Mouse (Mus musculus) liver, embryonic 16.5 days (tissue): ENCODE results near the gene Arg2. TPM values are rescaled to one million over a fixed set of nuclear protein-coding genes. Genes with fewer than 3 reads are reported as not detected.

Experiments used
- ATAC-seq: fragments of 200-750 bp; cut with Nextera tagmentation; 2 replicates; pipeline ENCODE4 v1.8.0; 2017; ENCODE audit warnings: low read depth, mild to moderate bottlenecking, moderate number of reproducible peaks, moderate library complexity
- H3K27ac ChIP-seq: fragments of 300-500 bp; sonication (generic); 2 replicates; pipeline ENCODE4 v1.5.1; 2014; ENCODE audit warnings: mild to moderate bottlenecking, low read length
- H3K27me3 ChIP-seq: fragments of 300-500 bp; sonication (generic); 2 replicates; pipeline ENCODE4 v1.6.1; 2014; ENCODE audit warnings: low read depth, low read length, mixed read lengths; ENCODE audit not compliant: control insufficient read depth, insufficient read depth
- H3K36me3 ChIP-seq: fragments of 300-500 bp; sonication (generic); 2 replicates; pipeline ENCODE4 v1.6.1; 2014; ENCODE audit warnings: mild to moderate bottlenecking; ENCODE audit not compliant: control insufficient read depth, insufficient read depth
- H3K4me1 ChIP-seq: fragments of 300-500 bp; sonication (generic); 2 replicates; pipeline ENCODE4 v1.6.1; 2014; ENCODE audit warnings: low read depth, low read length, mixed read lengths; ENCODE audit not compliant: control insufficient read depth
- H3K4me2 ChIP-seq: fragments of 300-500 bp; sonication (generic); 2 replicates; pipeline ENCODE4 v1.6.1; 2014; ENCODE audit warnings: low read depth, low read length, mixed read lengths
- H3K4me3 ChIP-seq: fragments of 300-500 bp; sonication (generic); 2 replicates; pipeline ENCODE4 v1.5.1; 2014; ENCODE audit warnings: low read depth, mild to moderate bottlenecking, low read length
- H3K9ac ChIP-seq: fragments of 300-500 bp; sonication (generic); 2 replicates; pipeline ENCODE4 v1.6.1; 2014; ENCODE audit warnings: low read depth, low read length
- H3K9me3 ChIP-seq: fragments of 300-500 bp; sonication (generic); replicated peaks from 2 replicates; pipeline ENCODE4 v1.6.1; 2016; ENCODE audit warnings: low read length; ENCODE audit not compliant: control insufficient read depth
- WGBS: fragments of 180-500 bp; shearing (Covaris S2); extraction: QIAGEN DNeasy Blood & Tissue Kit; methylation state at CpG from one replicate; pipeline ENCODE4 v1.1.7; 2014; ENCODE audit not compliant: insufficient replicate concordance; 5-methylcytosine and 5-hydroxymethylcytosine counted together
- polyA plus RNA-seq: library from polyadenylated mRNA; unstranded; fragments of >200 nt; fragmentation: Nextera tagmentation; extraction: Ambion mirVana; gene quantifications from 2 replicates; pipeline ENCODE4 v1.2.1, GENCODE M21; 2015

Gene Arg2
- polyA plus RNA-seq, 1 experiment from 2014 or later: 0.38 TPM

DNA sequence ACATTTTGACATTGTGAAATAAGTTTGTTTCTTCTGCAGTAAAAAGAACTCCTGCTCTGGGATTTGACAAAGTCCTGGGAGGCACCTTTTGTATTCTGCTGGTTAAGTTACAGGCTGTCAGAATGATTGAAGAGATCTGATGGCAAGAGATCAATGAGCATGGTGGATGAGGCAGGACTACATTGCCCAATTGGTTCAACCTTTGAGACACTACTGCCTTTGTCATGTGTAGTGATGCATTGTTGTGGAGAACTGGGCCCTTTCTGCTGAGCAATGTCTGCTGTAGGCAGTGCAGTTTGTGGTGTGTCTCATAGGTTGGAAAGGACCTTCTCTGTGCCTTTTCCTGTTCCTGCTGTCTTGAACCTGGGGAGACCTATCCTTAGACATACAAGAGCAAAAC, 10.8 kb downstream of the Arg2 start:
- Histone ChIP-seq H3K9me3 (no peaks in the 10 kb centered on the region), H3K4me1 (no peaks in the 10 kb centered on the region), H3K36me3 (no peaks in the 10 kb centered on the region), H3K27ac (no peak overlapping the region), H3K4me3 (no peak overlapping the region), H3K4me2 (no peak overlapping the region), H3K9ac (no peak overlapping the region), H3K27me3 (no peaks in the 10 kb centered on the region)
- ATAC-seq: no peak

DNA sequence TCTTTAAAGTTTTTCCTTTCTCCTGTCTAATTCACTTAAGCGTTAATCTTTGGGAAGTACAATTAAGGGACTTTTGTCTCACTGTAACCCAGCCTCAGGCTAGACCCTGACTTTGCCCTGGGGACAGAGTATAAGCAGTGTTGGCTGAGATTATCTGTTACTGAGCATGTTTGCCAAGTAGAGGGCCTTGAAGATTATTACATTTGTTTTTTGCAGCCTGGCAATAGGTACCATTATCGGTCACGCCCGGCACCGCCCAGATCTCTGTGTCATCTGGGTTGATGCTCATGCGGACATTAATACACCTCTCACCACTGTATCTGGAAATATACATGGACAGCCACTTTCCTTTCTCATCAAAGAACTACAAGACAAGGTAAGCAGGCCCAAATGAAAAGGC, 19.1 kb downstream of the Arg2 start:
- no peak for ATAC-seq
- H3K4me3 ChIP-seq: no peak overlapping the region

DNA sequence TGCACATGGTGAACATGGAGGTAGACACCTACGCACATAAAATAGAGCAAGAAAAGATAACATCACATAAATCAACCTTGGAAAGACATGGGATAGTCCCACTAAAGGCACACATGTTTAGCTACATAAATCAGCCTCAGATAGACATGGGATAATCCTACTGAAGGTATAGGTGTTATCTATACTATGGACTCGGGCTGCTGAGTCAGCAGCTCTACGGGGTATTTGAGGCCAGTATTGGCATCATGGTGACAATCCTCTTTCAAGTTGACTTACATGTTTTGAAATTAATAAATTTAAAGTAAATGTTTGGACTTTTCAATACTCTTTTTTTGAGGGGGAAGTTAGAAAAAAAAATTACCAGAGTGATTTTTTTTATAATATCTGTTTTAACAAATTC, 32.3 kb downstream of the Arg2 start:
- whole genome bisulfite sequencing: 76% methylated on average over 3 of the region's 3 CpGs
- Histone ChIP-seq H3K27me3 (no peaks in the 10 kb centered on the region), H3K9me3 (no peaks in the 10 kb centered on the region), H3K4me3 (no peak overlapping the region), H3K4me1 (no peaks in the 10 kb centered on the region), H3K9ac (no peak overlapping the region), H3K4me2 (no peak overlapping the region), H3K27ac (no peak overlapping the region), H3K36me3 (peaks cover 11% of the 10 kb centered on the region; the same call in 1 of the 2 replicates)
- no peak for ATAC-seq

More for the DNA sequence above, 19.1 kb downstream of the Arg2 start:
- no peak overlapping the region for H3K4me2 ChIP-seq
- H3K36me3 ChIP-seq: no peaks in the 10 kb centered on the region; the same call in 1 of the 2 replicates
- no peaks in the 10 kb centered on the region for H3K27me3 ChIP-seq
- H3K27ac ChIP-seq: no peak overlapping the region
- 90% methylated on average over 6 of the region's 6 CpGs for WGBS
- H3K9ac ChIP-seq: no peak overlapping the region
- no peaks in the 10 kb centered on the region for H3K9me3 ChIP-seq
- no peaks in the 10 kb centered on the region for H3K4me1 ChIP-seq

DNA sequence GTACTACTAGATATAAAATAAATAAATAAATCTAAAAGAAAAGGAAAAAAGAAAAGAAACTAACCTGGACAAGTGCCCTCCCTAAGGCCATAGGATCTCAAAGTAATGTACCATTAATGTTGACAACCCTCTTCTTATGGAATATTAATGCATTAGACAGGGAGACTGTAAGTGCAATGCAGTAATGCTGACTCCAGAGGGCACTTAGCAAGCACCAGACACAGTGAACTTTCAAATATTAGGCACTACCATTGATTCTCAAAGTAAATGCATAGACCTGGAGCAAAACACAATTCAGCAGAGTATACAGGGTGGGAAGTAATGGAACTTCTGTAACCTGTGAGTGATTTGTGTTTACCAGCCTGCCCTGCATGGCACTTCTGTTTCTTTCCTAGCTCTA, 38.6 kb downstream of the Arg2 start:
- Histone ChIP-seq H3K27me3 (no peaks in the 10 kb centered on the region), H3K4me2 (no peak overlapping the region), H3K27ac (no peak overlapping the region), H3K9ac (no peak overlapping the region), H3K4me3 (no peak overlapping the region), H3K36me3 (0 out of 2 replicates have a peak, but pooled peaks cover 4% of the 10 kb centered on the region), H3K9me3 (no peaks in the 10 kb centered on the region), H3K4me1 (peaks cover 18% of the 10 kb centered on the region)
- no peak for ATAC-seq

DNA sequence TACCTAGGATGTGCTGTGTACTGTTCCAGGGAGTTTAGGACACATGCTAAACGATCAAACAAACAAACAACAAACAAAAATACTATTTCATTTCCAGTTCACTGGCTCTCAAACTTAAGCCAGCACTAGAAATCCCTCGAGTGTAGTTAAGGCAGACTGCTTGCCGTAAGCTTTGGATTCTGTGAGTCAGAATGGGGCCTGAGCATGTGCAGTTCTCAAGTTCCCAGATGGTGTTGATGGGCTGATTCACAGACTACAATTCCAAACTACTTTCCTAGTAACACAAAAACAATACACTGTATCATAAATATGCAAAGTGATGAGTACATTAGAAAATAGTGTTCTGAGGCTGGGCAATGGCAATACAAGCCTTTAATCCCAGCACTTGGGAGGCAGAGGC, 39.8 kb downstream of the Arg2 start:
- Histone ChIP-seq H3K4me3 (no peak overlapping the region), H3K9ac (no peak overlapping the region), H3K27ac (no peak overlapping the region; the same call in 1 of the 2 replicates), H3K9me3 (no peaks in the 10 kb centered on the region), H3K4me1 (peaks cover 18% of the 10 kb centered on the region), H3K27me3 (no peaks in the 10 kb centered on the region), H3K4me2 (no peak overlapping the region), H3K36me3 (peaks cover 2% of the 10 kb centered on the region; the same call in 1 of the 2 replicates)
- ATAC-seq: no peak
- WGBS: 73% methylated on average over 3 of the region's 3 CpGs

DNA sequence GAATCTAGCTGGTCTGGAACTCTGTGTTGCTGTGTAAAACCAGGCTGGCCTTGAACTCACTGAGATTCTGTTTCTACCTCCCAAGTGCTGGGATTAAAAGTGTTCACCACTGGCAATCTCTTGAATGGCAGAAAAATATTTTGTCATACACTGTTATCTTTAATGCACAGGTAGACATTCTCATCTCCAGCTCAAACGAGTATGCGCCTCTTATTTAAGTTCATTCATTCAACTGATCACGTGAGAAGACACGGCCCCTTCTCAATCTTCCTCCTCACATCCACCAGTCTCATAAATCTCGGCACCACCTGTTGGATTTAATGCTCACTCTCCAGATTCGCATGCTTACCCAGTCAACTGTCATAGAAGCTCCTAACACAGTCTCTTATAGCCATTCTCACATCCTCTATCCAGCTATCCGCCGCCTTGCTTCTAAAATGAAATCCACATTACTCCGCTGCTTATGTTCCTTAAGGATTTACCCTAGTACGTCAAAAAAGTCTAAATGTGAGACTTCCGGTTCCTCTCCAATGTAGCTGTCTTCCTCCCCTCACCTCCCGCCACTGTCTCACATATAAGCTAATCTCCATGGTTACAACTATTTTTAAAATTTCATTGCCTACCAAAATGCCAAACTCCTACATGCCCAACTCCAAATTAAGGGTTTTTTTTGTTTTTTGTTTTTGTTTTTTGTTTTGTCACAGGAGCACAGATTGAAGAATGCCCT, 40.9 kb downstream of the Arg2 start:
- 26% methylated on average over 12 of the region's 12 CpGs for WGBS
- H3K27me3 ChIP-seq: no peaks in the 10 kb centered on the region
- H3K36me3 ChIP-seq: peaks cover 6% of the 10 kb centered on the region
- no peaks in the 10 kb centered on the region for H3K9me3 ChIP-seq
- peaks cover 18% of the 10 kb centered on the region for H3K4me1 ChIP-seq
- peak overlapping the region; percentile 85 for H3K9ac ChIP-seq
- H3K4me2 ChIP-seq: peak overlapping the region; percentile 90
- peak overlapping the region; percentile 94; the same call in 1 of the 2 replicates for H3K27ac ChIP-seq
- H3K4me3 ChIP-seq: peak overlapping the region; percentile 98
- ATAC-seq: no peak

DNA sequence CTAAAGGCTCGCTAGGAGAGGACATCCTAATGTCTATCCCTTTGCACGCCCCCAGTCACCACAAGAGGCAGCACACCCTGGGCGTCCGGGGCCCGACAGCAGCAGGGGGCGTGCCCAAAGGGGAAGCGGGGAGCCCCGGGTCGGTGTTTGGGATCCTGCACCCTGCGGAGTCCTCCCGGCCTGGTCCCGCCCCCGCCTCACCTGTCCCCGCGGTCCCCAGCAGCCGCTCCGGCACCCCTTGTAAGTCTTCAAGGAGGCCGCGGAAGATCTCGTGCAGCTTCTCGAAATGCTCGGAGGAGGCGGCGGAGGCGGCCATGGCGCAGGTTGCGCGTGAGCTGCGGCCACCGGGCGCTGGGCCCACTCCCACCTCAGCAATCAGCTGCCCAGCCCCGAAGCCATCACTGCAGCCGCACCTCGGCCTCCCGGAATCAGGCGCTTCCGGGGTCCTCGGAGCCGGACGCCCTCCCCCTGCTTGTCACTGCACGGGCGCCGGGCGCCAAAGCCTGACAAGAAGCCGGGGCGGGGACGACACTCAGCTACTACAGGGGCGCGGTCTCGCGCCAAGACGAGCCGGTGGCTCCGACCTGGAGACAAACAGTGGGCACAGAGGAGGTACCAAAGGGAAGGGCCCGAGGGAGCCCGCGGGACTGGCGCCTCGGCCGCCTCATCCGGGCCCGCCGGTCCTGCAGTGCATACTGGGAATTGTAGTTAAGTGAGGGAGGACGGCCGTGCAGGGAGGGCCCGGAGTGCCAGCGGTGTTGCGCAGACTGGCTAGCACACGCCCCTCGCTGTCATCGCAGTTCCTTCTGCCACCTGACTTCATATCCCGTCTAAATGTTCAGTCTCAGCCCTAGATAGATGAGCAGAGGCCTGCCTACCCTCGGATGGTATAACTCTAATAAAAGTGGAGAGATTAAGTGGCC, 41.7 kb downstream of the Arg2 start, which contains the start of gene Vti1b:
TSS of gene Vti1b (minus strand) at position 649 of the 923 bp plus-strand sequence.
- Histone ChIP-seq H3K27ac (peak within 1 kb of the TSS; percentile 94), H3K4me2 (peak within 1 kb of the TSS; percentile 90), H3K27me3 (no peaks in the 10 kb centered on the region), H3K9ac (peak within 1 kb of the TSS; percentile 85), H3K36me3 (peaks cover 6% of the 10 kb centered on the region), H3K4me3 (peak within 1 kb of the TSS; percentile 98), H3K9me3 (no peaks in the 10 kb centered on the region), H3K4me1 (peaks cover 18% of the 10 kb centered on the region)
- ATAC-seq: peak; percentile 97
- under 1% methylated on average over 72 of the region's 73 CpGs for WGBS

DNA sequence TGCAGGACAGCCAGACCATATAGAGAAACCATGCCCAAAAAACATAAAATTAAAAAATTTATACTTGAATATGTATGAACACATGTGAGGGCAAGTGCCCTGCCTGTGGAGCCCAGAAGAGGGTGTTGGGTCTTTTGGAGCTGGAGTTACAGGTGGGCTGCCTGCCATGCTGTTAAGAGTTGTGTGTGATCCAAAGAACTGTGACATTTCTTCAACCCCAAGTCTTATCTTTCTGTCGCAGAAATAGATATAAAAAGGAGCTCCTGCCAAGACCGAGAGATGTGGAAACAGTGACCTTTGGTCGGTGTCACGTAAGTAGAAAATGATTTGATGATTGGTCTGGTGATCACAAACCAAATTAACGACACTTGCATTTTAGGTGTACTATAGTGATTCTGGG, 43.1 kb downstream of the Arg2 start:
- Histone ChIP-seq H3K4me1 (peaks cover 18% of the 10 kb centered on the region), H3K36me3 (peaks cover 6% of the 10 kb centered on the region), H3K27ac (peak overlapping the region; percentile 71), H3K4me2 (peak overlapping the region; percentile 33; the same call in 1 of the 2 replicates), H3K4me3 (no peak overlapping the region), H3K9ac (no peak overlapping the region), H3K27me3 (no peaks in the 10 kb centered on the region), H3K9me3 (no peaks in the 10 kb centered on the region)
- ATAC-seq: no peak
- 21% methylated on average over 5 of the region's 5 CpGs for WGBS

DNA sequence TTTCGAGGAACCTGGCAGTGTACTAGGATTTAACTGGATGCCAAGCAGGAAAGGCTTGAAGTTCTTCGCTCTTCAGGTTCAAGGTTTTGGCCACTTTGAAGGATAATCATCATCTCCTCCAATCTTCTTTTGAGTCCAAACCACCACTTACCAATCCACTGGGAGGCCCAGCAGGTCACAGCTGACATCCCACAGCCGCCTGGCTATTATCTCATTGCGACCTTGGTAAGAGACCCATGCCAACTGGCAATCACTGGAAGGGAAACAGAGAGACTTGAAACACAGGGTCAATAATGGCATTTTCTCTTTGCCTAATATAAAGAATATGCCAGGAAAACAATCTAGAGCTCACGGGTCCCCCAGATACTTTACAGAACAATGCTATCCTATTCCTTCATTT, 45.4 kb downstream of the Arg2 start:
- H3K4me2 ChIP-seq: no peak overlapping the region
- WGBS: 87% methylated on average over 5 of the region's 5 CpGs
- H3K4me1 ChIP-seq: peaks cover 18% of the 10 kb centered on the region
- H3K36me3 ChIP-seq: peaks cover 6% of the 10 kb centered on the region
- no peak for ATAC-seq
- H3K27me3 ChIP-seq: no peaks in the 10 kb centered on the region
- no peak overlapping the region for H3K9ac ChIP-seq
- no peak overlapping the region for H3K27ac ChIP-seq
- no peak overlapping the region for H3K4me3 ChIP-seq
- no peaks in the 10 kb centered on the region for H3K9me3 ChIP-seq
